Mouse (Mus musculus) limb, embryonic 11.5 days (tissue): ENCODE data around the gene Rab23. TPM values are rescaled to one million over a fixed set of nuclear protein-coding genes. Genes with fewer than 3 reads are reported as not detected.

Experiments used
- ATAC-seq: fragments of 200-750 bp; cut with Nextera tagmentation; 2 replicates; pipeline ENCODE4 v1.8.0; 2017; ENCODE audit warnings: low read depth; ENCODE audit not compliant: insufficient number of reproducible peaks, low FRiP score, low TSS enrichment
- DNase-seq: peaks from one replicate; pipeline ENCODE4 v3.0.0-alpha.2; 2015; ENCODE audit warnings: low spot score
- H3K27ac ChIP-seq: fragments of 300-500 bp; sonication (generic); replicated peaks from 2 replicates; pipeline ENCODE4 v1.5.1; 2014; ENCODE audit warnings: low read depth, mild to moderate bottlenecking, low read length
- H3K27me3 ChIP-seq: fragments of 300-500 bp; sonication (generic); 2 replicates; pipeline ENCODE4 v1.6.1; 2014; ENCODE audit warnings: mild to moderate bottlenecking, low read length, mixed read lengths; ENCODE audit not compliant: control insufficient read depth, insufficient read depth
- H3K36me3 ChIP-seq: fragments of 300-500 bp; sonication (generic); 2 replicates; pipeline ENCODE4 v1.6.1; 2014; ENCODE audit warnings: mild to moderate bottlenecking, low read length, moderate library complexity, mixed read lengths; ENCODE audit not compliant: control insufficient read depth, insufficient read depth
- H3K4me1 ChIP-seq: fragments of 300-500 bp; sonication (generic); 2 replicates; pipeline ENCODE4 v1.6.1; 2014; ENCODE audit warnings: low read length, mixed read lengths; ENCODE audit not compliant: control insufficient read depth, insufficient read depth
- H3K4me2 ChIP-seq: fragments of 300-500 bp; sonication (generic); 2 replicates; pipeline ENCODE4 v1.6.1; 2014; ENCODE audit warnings: low read depth, mild to moderate bottlenecking, moderate library complexity; ENCODE audit not compliant: severe bottlenecking
- H3K4me3 ChIP-seq: fragments of 300-500 bp; sonication (generic); 2 replicates; pipeline ENCODE4 v1.5.1; 2014; ENCODE audit warnings: low read depth, low read length
- H3K9ac ChIP-seq: fragments of 300-500 bp; sonication (generic); 2 replicates; pipeline ENCODE4 v1.6.1; 2014; ENCODE audit warnings: mild to moderate bottlenecking, low read length
- H3K9me3 ChIP-seq: fragments of 300-500 bp; sonication (generic); 2 replicates; pipeline ENCODE4 v1.6.1; 2016; ENCODE audit warnings: low read length; ENCODE audit not compliant: control insufficient read depth
- WGBS: fragments of 180-500 bp; shearing (Covaris S2); extraction: QIAGEN DNeasy Blood & Tissue Kit; methylation state at CpG from one replicate; pipeline ENCODE4 v1.1.7; 2014; 5-methylcytosine and 5-hydroxymethylcytosine counted together
- polyA plus RNA-seq: library from polyadenylated mRNA; unstranded; fragments of >200 nt; fragmentation: Nextera tagmentation; extraction: Ambion mirVana; gene quantifications from 2 replicates; pipeline ENCODE4 v1.2.1, GENCODE M21; 2014

The Rab23 gene
- 27.1 and 35.6 TPM in 2 replicates for polyA plus RNA-seq

GRCm38 (mm10) chr1:33719733-33720225 is at the start of gene Rab23:
Rab23 (plus strand) TSS chr1:33719887.
- WGBS = under 1% methylated on average over 54 of the region's 54 CpGs
- Histone ChIP-seq H3K36me3 (no peaks in the 10 kb centered on the region; the same call in 1 of the 2 replicates), H3K4me1 (peaks cover 5% of the 10 kb centered on the region), H3K9me3 (no peaks in the 10 kb centered on the region), H3K27me3 (no peaks in the 10 kb centered on the region), H3K9ac (peak within 1 kb of the TSS; percentile 92), H3K4me3 (peak within 1 kb of the TSS; percentile 68), H3K4me2 (peak within 1 kb of the TSS; percentile 52), H3K27ac (peak within 1 kb of the TSS; percentile 84)
- peak; percentile 96 for ATAC-seq
- DNase-seq = peak; percentile 88

DNA sequence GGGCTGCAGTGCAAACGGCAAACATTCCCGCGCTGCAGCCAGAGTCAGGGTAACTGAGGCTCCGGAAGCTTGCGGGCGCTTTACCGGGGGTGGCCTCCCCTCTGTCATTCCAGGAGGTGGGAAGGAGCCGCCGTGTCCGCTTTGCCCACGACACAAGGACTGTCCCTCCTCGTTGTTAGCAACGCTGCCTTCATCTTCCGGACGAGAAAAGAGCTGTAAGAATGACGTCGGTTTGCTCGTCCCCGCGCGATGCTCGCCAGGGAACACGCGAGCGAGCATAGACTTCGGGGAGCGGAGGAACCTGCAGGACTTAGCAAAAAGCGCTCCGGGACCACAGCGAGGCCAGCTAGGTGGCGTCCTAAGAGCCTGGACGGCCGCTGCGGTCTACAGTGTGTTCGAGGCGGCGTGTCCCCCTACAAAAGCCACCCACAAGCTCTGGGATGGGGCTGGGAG is 49.5 kb upstream of the Rab23 start:
- DNase-seq (peak; percentile 80), ATAC-seq (peak; percentile 64)
- Histone ChIP-seq H3K9ac (peak overlapping the region; percentile 64), H3K27ac (no peak overlapping the region; the same call in 1 of the 2 replicates), H3K36me3 (peaks cover 2% of the 10 kb centered on the region; the same call in 1 of the 2 replicates), H3K27me3 (no peaks in the 10 kb centered on the region), H3K4me2 (peak overlapping the region; percentile 76), H3K4me3 (peak overlapping the region; percentile 58), H3K9me3 (no peaks in the 10 kb centered on the region), H3K4me1 (no peaks in the 10 kb centered on the region)
- WGBS = under 1% methylated on average over 37 of the region's 37 CpGs

GRCm38 (mm10) chr1:33671441-33671840 is 48.2 kb upstream of the Rab23 start:
- H3K27me3 ChIP-seq = no peaks in the 10 kb centered on the region
- H3K4me2 ChIP-seq = no peak overlapping the region
- H3K9ac ChIP-seq = no peak overlapping the region
- H3K9me3 ChIP-seq = no peaks in the 10 kb centered on the region
- H3K27ac ChIP-seq = no peak overlapping the region
- DNase-seq (no peak), ATAC-seq (no peak)
- no peaks in the 10 kb centered on the region for H3K4me1 ChIP-seq
- H3K4me3 ChIP-seq = no peak overlapping the region
- 73% methylated on average over 5 of the region's 5 CpGs for WGBS
- H3K36me3 ChIP-seq = peaks cover 2% of the 10 kb centered on the region; the same call in 1 of the 2 replicates

- Histone ChIP-seq H3K27ac (no peak overlapping the region), H3K4me3 (no peak overlapping the region), H3K4me2 (no peak overlapping the region), H3K9ac (no peak overlapping the region), H3K9me3 (no peaks in the 10 kb centered on the region), H3K36me3 (no peaks in the 10 kb centered on the region), H3K4me1 (no peaks in the 10 kb centered on the region), H3K27me3 (no peaks in the 10 kb centered on the region)
- DNase-seq (no peak), ATAC-seq (no peak)
- WGBS = 76% methylated on average over 3 of the region's 3 CpGs
These were observed 47.6 kb upstream of the Rab23 start for GRCm38 (mm10) chr1:33672083-33672482.

DNA sequence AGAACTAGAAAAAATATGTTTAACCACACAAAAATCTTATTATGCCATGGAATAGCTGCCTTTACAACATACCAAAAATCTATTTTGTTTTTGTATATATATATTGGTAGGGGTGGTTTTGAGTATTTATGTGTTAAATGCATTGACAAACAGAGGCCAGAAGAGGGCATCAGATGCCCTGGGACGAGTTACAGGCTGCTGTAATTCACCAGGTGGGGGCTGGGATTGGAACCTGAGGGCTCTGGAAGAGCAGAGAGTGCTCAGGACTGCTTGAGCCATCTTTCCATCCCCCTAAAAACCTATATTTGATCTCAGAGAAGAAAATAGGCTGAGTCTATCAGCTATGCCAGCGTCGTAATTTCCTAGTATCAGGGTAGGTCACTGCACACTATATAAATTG is 47.2 kb upstream of the Rab23 start:
- no peak overlapping the region for H3K4me3 ChIP-seq
- DNase-seq = peak; percentile 44
- ATAC-seq = no peak

GRCm38 (mm10) chr1:33673158-33673960 is 46.3 kb upstream of the Rab23 start:
- no peak overlapping the region for H3K4me3 ChIP-seq
- no peak for ATAC-seq
- no peaks in the 10 kb centered on the region for H3K9me3 ChIP-seq
- no peaks in the 10 kb centered on the region for H3K27me3 ChIP-seq
- 74% methylated on average over 17 of the region's 17 CpGs for WGBS
- H3K4me2 ChIP-seq = no peak overlapping the region
- DNase-seq = no peak
- no peaks in the 10 kb centered on the region for H3K36me3 ChIP-seq
- H3K27ac ChIP-seq = no peak overlapping the region
- H3K9ac ChIP-seq = no peak overlapping the region
- no peaks in the 10 kb centered on the region for H3K4me1 ChIP-seq

More for the DNA sequence above, 47.2 kb upstream of the Rab23 start:
- no peak overlapping the region for H3K9ac ChIP-seq
- H3K4me2 ChIP-seq = no peak overlapping the region
- no peaks in the 10 kb centered on the region for H3K27me3 ChIP-seq
- H3K9me3 ChIP-seq = no peaks in the 10 kb centered on the region
- 29% methylated on average over 3 of the region's 3 CpGs for WGBS
- H3K27ac ChIP-seq = no peak overlapping the region
- H3K36me3 ChIP-seq = no peaks in the 10 kb centered on the region
- no peaks in the 10 kb centered on the region for H3K4me1 ChIP-seq

GRCm38 (mm10) chr1:33680435-33680834 is 39.3 kb upstream of the Rab23 start:
- Histone ChIP-seq H3K4me3 (no peak overlapping the region), H3K4me1 (no peaks in the 10 kb centered on the region), H3K36me3 (no peaks in the 10 kb centered on the region), H3K9ac (no peak overlapping the region), H3K9me3 (no peaks in the 10 kb centered on the region), H3K27me3 (no peaks in the 10 kb centered on the region), H3K27ac (no peak overlapping the region), H3K4me2 (no peak overlapping the region)
- ATAC-seq = no peak
- no peak for DNase-seq
- 38% methylated on average over 3 of the region's 4 CpGs for WGBS

DNA sequence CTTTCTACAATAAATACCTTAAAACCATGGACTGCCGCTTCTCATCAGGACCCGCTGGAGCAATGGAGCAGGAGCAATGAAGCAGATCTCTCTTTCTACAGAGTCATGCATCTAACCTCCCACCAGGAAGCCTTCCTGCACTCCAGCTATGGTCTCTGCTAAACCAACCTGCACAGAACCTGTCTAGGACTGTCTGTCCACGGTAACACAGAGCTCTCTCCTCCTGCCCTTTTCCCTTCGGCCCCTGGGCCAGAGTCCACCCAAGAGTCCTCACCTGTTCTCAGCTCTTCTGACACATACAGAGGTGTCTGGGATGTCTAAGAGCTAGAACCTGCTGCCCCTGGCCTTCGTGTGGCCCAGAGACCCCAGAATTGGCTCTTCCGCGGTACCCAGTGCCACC is 38.8 kb upstream of the Rab23 start:
- no peaks in the 10 kb centered on the region for H3K4me1 ChIP-seq
- no peak overlapping the region for H3K4me3 ChIP-seq
- ATAC-seq (no peak), DNase-seq (no peak)
- 89% methylated on average over 7 of the region's 7 CpGs for WGBS
- H3K9ac ChIP-seq = no peak overlapping the region
- no peak overlapping the region for H3K4me2 ChIP-seq
- no peaks in the 10 kb centered on the region for H3K27me3 ChIP-seq
- H3K27ac ChIP-seq = no peak overlapping the region
- H3K36me3 ChIP-seq = no peaks in the 10 kb centered on the region
- no peaks in the 10 kb centered on the region for H3K9me3 ChIP-seq
